Mouse (Mus musculus): Measurements from ENCODE around the gene Gucy2c.
"Not testable (repeated sequence)": the region's sequence is repeated elsewhere in the genome, so short reads cannot be mapped to it uniquely, and the experiment has no call there.

The Gucy2c gene

GRCm38 (mm10) chr6:136803093-136803738 lies 21.7 kb upstream of the Gucy2c start:
- no peak for DNase-seq

- DNase-seq, result no peak
These were observed 19.7 kb upstream of the Gucy2c start for GRCm38 (mm10) chr6:136801274-136801673.

- DNase-seq, result no peak
These were observed 19.1 kb upstream of the Gucy2c start for GRCm38 (mm10) chr6:136800710-136801109.

- not testable (repeated sequence) for DNase-seq
These were observed 16.5 kb upstream of the Gucy2c start for GRCm38 (mm10) chr6:136797874-136798693.

- no peak for DNase-seq
These were observed 14.3 kb upstream of the Gucy2c start for GRCm38 (mm10) chr6:136795850-136796249.

GRCm38 (mm10) chr6:136795110-136795509 lies 13.5 kb upstream of the Gucy2c start:
- DNase-seq, result no peak

- DNase-seq, result no peak
These were observed 12.4 kb upstream of the Gucy2c start for GRCm38 (mm10) chr6:136793831-136794525.

- peak; percentile 35 for DNase-seq
These were observed 11.6 kb upstream of the Gucy2c start for GRCm38 (mm10) chr6:136792884-136793758.

- no peak for DNase-seq
These were observed 7.9 kb upstream of the Gucy2c start for GRCm38 (mm10) chr6:136789391-136789971.

- DNase-seq, result no peak
These were observed 1.2 kb upstream of the Gucy2c start for GRCm38 (mm10) chr6:136782761-136783160.

- no peak for DNase-seq
These were observed 581 bp upstream of the Gucy2c start for GRCm38 (mm10) chr6:136782146-136782545.

- no peak for DNase-seq
These were observed 5.2 kb downstream of the Gucy2c start for GRCm38 (mm10) chr6:136776392-136776791.

- DNase-seq, result no peak
These were observed 11.7 kb downstream of the Gucy2c start for GRCm38 (mm10) chr6:136769859-136770258.

GRCm38 (mm10) chr6:136769143-136769542 lies 12.4 kb downstream of the Gucy2c start:
- no peak for DNase-seq

GRCm38 (mm10) chr6:136763912-136764311 lies 17.7 kb downstream of the Gucy2c start:
- no peak for DNase-seq

GRCm38 (mm10) chr6:136750567-136750966 lies 31.0 kb downstream of the Gucy2c start:
- DNase-seq, result no peak

GRCm38 (mm10) chr6:136745586-136745985 lies 36.0 kb downstream of the Gucy2c start:
- DNase-seq, result no peak

GRCm38 (mm10) chr6:136743729-136744128 lies 37.8 kb downstream of the Gucy2c start:
- DNase-seq, result peak; percentile 57

- DNase-seq, result peak; percentile 92
These were observed 39.0 kb downstream of the Gucy2c start for GRCm38 (mm10) chr6:136742352-136743118.

GRCm38 (mm10) chr6:136741281-136741680 lies 40.3 kb downstream of the Gucy2c start:
- peak; percentile 41 for DNase-seq

GRCm38 (mm10) chr6:136735766-136736165 lies 45.8 kb downstream of the Gucy2c start:
- peak; percentile 67 for DNase-seq

All from thymus, postnatal 14 days (tissue).